Mouse (Mus musculus) midbrain, embryonic 14.5 days (tissue): ENCODE data around the gene Atp6v1e1. TPM values are rescaled to one million over a fixed set of nuclear protein-coding genes. Genes with fewer than 3 reads are reported as not detected.
"Not testable (repeated sequence)": the region's sequence is repeated elsewhere in the genome, so short reads cannot be mapped to it uniquely, and the experiment has no call there.

Experiments
- ATAC-seq: fragments of 200-750 bp; cut with Nextera tagmentation; 2 replicates; pipeline ENCODE4 v1.8.0; 2017; ENCODE audit warnings: moderate number of reproducible peaks, moderate library complexity; ENCODE audit not compliant: low FRiP score, low TSS enrichment
- DNase-seq: peaks from one replicate; pipeline ENCODE4 v3.0.0-alpha.2; 2015
- H3K27ac ChIP-seq: fragments of 300-500 bp; sonication (generic); replicated peaks from 2 replicates; pipeline ENCODE4 v1.5.1; 2014; ENCODE audit warnings: mild to moderate bottlenecking, low read depth, low read length, moderate library complexity
- H3K27me3 ChIP-seq: fragments of 300-500 bp; sonication (generic); 2 replicates; pipeline ENCODE4 v1.6.1; 2014; ENCODE audit warnings: low read length, control low read depth, mixed read lengths; ENCODE audit not compliant: control insufficient read depth, insufficient read depth
- H3K36me3 ChIP-seq: fragments of 300-500 bp; sonication (generic); 2 replicates; pipeline ENCODE4 v1.6.1; 2014; ENCODE audit warnings: low read length, control low read depth; ENCODE audit not compliant: control insufficient read depth, insufficient read depth
- H3K4me1 ChIP-seq: fragments of 300-500 bp; sonication (generic); 2 replicates; pipeline ENCODE4 v1.6.1; 2014; ENCODE audit warnings: mild to moderate bottlenecking, antibody characterized with exemption, low read length, control low read depth; ENCODE audit not compliant: control insufficient read depth, insufficient read depth
- H3K4me2 ChIP-seq: fragments of 300-500 bp; sonication (generic); 2 replicates; pipeline ENCODE4 v1.6.1; 2014; ENCODE audit warnings: mild to moderate bottlenecking, low read length, moderate library complexity
- H3K4me3 ChIP-seq: fragments of 300-500 bp; sonication (generic); replicated peaks from 2 replicates; pipeline ENCODE4 v1.5.1; 2014; ENCODE audit warnings: low read depth, low read length
- H3K9ac ChIP-seq: fragments of 300-500 bp; sonication (generic); replicated peaks from 2 replicates; pipeline ENCODE4 v1.6.1; 2014; ENCODE audit warnings: mild to moderate bottlenecking, low read length, moderate library complexity
- H3K9me3 ChIP-seq: fragments of 300-500 bp; sonication (generic); 2 replicates; pipeline ENCODE4 v1.6.1; 2016; ENCODE audit warnings: low read length, control low read depth, mixed read lengths; ENCODE audit not compliant: control insufficient read depth
- WGBS: fragments of 180-500 bp; shearing (Covaris S2); extraction: QIAGEN DNeasy Blood & Tissue Kit; methylation state at CpG from one replicate; pipeline ENCODE4 v1.1.7; 2014; 5-methylcytosine and 5-hydroxymethylcytosine counted together
- polyA plus RNA-seq: library from polyadenylated mRNA; unstranded; fragments of >200 nt; fragmentation: Nextera tagmentation; extraction: Ambion mirVana; gene quantifications from 2 replicates; pipeline ENCODE4 v1.2.1, GENCODE M21; 2014

The Atp6v1e1 gene
- polyA plus RNA-seq, 1 experiment from 2014 or later: 263 TPM

DNA sequence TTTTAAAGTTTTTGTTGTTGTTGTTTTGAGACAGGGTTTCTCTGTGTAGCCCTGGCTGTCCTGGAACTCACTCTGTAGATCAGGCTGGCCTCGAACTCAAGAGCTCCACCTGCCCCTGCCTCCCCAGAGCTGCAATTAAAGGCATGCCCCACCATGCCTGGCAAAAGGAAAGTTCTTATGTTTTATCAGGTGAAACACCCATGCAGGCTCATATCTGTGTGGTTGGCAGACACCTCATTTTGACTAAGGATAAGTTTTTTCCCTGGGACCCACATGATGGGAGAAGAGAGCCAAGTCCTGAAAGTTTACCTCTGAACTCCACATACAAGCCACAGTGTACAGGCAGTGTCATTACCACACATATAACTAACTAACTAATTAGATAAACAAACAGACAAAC is 7.5 kb upstream of the Atp6v1e1 start:
- H3K4me3 ChIP-seq: no peak overlapping the region
- H3K27ac ChIP-seq: no peak overlapping the region
- no peaks in the 10 kb centered on the region for H3K27me3 ChIP-seq
- H3K9ac ChIP-seq: no peak overlapping the region
- ATAC-seq (no peak), DNase-seq (no peak)
- 61% methylated on average over 1 of the region's 1 CpGs for WGBS
- no peak overlapping the region for H3K4me2 ChIP-seq
- no peaks in the 10 kb centered on the region for H3K36me3 ChIP-seq
- no peaks in the 10 kb centered on the region for H3K9me3 ChIP-seq
- no peaks in the 10 kb centered on the region for H3K4me1 ChIP-seq

DNA sequence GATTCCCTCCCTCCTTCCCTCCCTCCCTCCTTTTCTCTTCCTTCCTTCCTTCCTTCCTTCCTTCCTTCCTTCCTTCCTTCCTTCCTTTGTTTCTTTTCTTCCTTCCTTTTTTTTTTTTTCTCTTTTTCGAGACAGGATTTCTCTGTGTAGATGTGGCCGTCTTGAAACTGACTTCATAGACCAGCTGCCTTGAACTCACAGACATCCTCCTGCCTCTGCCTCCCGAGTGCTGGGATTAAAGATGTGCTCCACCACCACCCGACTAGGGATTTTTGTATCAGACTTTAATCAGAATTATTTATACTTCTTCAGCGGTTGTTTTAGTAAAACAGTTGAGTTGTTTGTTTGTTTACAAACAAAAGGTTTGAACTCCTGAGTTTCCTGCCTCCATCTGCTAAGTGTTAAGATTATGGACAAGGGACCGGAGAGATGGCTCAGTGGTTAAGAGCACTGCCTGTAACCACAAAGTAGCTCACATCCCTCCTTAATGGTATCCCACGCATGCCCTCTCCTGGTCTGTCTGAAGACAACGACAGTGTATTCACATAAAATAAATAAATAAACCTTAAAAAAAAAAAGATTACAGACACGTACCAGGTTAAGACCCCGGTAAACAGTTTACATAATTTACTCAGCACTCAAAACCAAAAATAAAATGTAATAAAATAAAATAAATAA is 483 bp upstream of the Atp6v1e1 start:
- DNase-seq: peak; percentile 23

DNA sequence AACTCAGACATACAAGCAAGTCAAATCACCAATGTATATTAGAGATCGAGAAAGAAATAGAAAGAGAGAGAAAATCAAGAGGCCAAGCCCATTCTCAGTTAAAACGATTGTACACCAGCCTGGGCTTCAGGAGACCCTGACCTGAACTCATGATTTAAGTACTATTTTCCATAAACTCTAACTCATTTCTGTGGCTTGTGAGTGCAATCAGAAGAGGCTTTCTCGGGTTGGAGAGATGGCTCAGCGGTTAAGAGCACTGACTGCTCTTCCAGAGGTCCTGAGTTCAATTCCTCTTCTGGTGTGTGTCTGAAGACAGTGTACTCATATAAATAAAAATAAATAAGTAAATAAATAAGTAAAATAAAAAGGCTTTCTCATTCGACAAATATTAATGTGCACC is 878 bp downstream of the Atp6v1e1 start:
- no peak overlapping the region for H3K27ac ChIP-seq
- H3K27me3 ChIP-seq: no peaks in the 10 kb centered on the region
- ATAC-seq (no peak), DNase-seq (no peak)
- peaks cover 22% of the 10 kb centered on the region for H3K36me3 ChIP-seq
- WGBS: 57% methylated on average over 5 of the region's 5 CpGs
- H3K4me2 ChIP-seq: peak overlapping the region; percentile 61
- H3K9ac ChIP-seq: peak overlapping the region; percentile 80; the same call in 1 of the 2 replicates
- no peaks in the 10 kb centered on the region for H3K9me3 ChIP-seq
- peaks cover 13% of the 10 kb centered on the region for H3K4me1 ChIP-seq
- H3K4me3 ChIP-seq: peak overlapping the region; percentile 98

More for the DNA sequence above, 483 bp upstream of the Atp6v1e1 start:
- Histone ChIP-seq H3K27me3 (no peaks in the 10 kb centered on the region), H3K4me1 (peaks cover 13% of the 10 kb centered on the region), H3K36me3 (peaks cover 13% of the 10 kb centered on the region), H3K4me2 (peak overlapping the region; percentile 39), H3K9ac (no peak overlapping the region), H3K9me3 (no peaks in the 10 kb centered on the region), H3K4me3 (0 out of 2 replicates have a peak overlapping the region, but pooled peaks have one; percentile 7), H3K27ac (peak overlapping the region; percentile 45; the same call in 1 of the 2 replicates)
- ATAC-seq: peak; percentile 46; the same call in 1 of the 2 replicates
- WGBS: 74% methylated on average over 10 of the region's 10 CpGs

DNA sequence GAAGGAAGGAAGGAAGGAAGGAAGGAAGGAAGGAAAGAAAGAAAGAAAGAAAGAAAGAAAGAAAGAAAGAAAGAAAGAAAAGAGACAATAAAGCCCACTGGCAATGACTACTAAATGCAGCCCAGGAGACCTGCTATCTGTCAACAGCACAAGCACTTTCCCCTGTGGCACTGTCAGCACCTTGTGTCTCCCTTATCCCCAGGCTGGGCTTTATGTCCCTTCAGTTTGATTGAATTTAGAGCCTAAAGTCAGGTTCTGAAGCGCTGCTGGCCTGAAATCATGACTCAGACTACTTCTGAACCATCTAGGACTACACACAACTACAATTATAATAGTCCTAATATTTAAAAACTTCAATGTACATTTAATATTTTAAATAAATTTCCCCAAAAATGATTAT is 1.7 kb downstream of the Atp6v1e1 start:
- 94% methylated on average over 1 of the region's 1 CpGs for WGBS
- Histone ChIP-seq H3K4me2 (peak overlapping the region; percentile 61), H3K36me3 (peaks cover 22% of the 10 kb centered on the region), H3K9me3 (no peaks in the 10 kb centered on the region), H3K4me1 (peaks cover 13% of the 10 kb centered on the region), H3K4me3 (no peak overlapping the region), H3K9ac (no peak overlapping the region), H3K27ac (no peak overlapping the region), H3K27me3 (no peaks in the 10 kb centered on the region)
- no peak for DNase-seq
- no peak for ATAC-seq

DNA sequence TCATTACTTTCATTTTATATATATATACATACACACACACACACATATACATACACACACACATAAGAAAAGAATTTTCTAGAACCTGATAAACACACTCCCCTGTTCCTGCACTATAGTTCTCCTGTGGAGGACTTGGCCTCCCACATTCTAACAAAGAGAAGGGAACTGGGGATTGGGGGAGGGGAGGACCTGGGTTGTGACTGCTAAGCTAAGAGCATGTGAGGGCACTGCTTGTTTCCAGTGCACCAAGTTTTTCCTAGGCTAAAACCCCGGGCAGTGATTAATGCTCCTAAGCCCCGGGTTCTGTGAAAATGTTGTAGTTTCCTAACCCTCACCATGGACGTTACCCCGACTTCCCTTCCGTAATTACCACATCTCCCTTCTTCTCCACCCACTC is 2.4 kb downstream of the Atp6v1e1 start:
- no peak for ATAC-seq
- no peak overlapping the region for H3K27ac ChIP-seq
- no peak overlapping the region for H3K4me3 ChIP-seq
- DNase-seq: no peak
- peaks cover 22% of the 10 kb centered on the region for H3K36me3 ChIP-seq
- H3K9me3 ChIP-seq: no peaks in the 10 kb centered on the region
- no peak overlapping the region for H3K9ac ChIP-seq
- H3K4me1 ChIP-seq: peaks cover 13% of the 10 kb centered on the region
- 94% methylated on average over 5 of the region's 5 CpGs for WGBS
- H3K27me3 ChIP-seq: no peaks in the 10 kb centered on the region
- H3K4me2 ChIP-seq: no peak overlapping the region

DNA sequence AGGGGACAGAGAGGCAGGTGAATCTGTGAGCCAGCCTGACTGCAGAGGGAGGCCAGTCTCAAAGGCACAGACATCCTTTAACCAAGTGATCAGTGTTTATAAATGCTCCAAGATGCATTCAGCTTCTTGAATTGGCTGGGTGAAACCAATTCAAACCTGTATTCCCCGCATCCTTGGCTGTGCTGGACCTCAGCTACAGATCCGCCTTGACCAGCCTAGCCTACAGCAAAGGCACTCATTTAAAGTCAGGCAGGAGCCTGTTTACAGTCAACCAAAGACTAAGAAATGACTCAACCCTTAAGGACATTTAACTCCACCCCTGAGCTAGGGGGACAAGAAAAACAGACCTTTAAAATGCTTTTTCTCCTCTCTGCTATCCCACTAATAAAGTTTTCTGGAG is 3.3 kb downstream of the Atp6v1e1 start:
- H3K4me2 ChIP-seq: no peak overlapping the region
- no peak overlapping the region for H3K27ac ChIP-seq
- no peak for DNase-seq
- no peak for ATAC-seq
- H3K9ac ChIP-seq: no peak overlapping the region
- no peaks in the 10 kb centered on the region for H3K9me3 ChIP-seq
- WGBS: 99% methylated on average over 2 of the region's 2 CpGs
- peaks cover 22% of the 10 kb centered on the region for H3K36me3 ChIP-seq
- peaks cover 13% of the 10 kb centered on the region for H3K4me1 ChIP-seq
- H3K27me3 ChIP-seq: no peaks in the 10 kb centered on the region
- H3K4me3 ChIP-seq: no peak overlapping the region

DNA sequence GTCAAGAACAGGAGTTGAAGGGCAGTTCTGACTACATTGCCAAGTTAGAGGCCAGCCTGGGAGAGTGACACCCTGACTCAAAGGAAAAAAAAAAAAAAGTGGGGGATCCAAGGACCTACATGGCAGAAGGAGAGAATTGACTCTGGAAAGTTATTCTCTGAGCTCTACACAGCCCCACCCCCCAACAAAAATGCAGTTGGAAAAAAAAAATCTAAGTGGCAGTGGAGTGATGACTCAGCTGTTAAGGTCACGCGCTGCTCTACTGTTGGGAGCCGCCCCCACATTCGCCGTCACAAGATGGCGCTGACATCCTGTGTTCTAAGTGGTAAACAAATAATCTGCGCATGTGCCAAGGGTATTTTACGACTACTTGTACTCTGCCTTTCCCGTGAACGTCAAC is 10.6 kb downstream of the Atp6v1e1 start:
- not testable (repeated sequence) for H3K9ac ChIP-seq, H3K9me3 ChIP-seq, H3K4me1 ChIP-seq, ATAC-seq, H3K27ac ChIP-seq, H3K27me3 ChIP-seq, H3K4me2 ChIP-seq, DNase-seq, H3K4me3 ChIP-seq
- 98% methylated on average over 7 of the region's 10 CpGs for WGBS
- peaks cover 33% of the 10 kb centered on the region for H3K36me3 ChIP-seq

DNA sequence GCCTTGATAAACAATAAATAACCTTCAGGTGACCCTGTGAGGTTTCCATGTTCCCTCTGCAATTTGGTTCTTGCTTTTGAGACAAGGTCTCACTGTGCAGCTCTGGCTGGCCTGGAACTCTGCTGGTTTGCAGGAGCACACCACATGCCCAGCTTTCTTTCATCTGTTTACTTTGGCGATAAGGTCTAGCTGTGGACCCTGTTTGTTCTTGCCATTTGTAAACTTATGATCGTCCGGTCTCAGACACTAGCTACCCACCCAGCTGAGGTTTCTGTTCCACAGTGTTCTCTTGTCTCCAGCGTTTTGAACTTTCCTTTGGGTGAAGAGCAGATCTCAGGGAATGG is 14.9 kb downstream of the Atp6v1e1 start:
- no peak overlapping the region for H3K4me3 ChIP-seq
- H3K9me3 ChIP-seq: no peaks in the 10 kb centered on the region
- ATAC-seq (no peak), DNase-seq (no peak)
- peaks cover 73% of the 10 kb centered on the region for H3K36me3 ChIP-seq
- H3K9ac ChIP-seq: no peak overlapping the region
- no peaks in the 10 kb centered on the region for H3K4me1 ChIP-seq
- no peak overlapping the region for H3K4me2 ChIP-seq
- no peaks in the 10 kb centered on the region for H3K27me3 ChIP-seq
- 97% methylated on average over 4 of the region's 4 CpGs for WGBS
- no peak overlapping the region for H3K27ac ChIP-seq

DNA sequence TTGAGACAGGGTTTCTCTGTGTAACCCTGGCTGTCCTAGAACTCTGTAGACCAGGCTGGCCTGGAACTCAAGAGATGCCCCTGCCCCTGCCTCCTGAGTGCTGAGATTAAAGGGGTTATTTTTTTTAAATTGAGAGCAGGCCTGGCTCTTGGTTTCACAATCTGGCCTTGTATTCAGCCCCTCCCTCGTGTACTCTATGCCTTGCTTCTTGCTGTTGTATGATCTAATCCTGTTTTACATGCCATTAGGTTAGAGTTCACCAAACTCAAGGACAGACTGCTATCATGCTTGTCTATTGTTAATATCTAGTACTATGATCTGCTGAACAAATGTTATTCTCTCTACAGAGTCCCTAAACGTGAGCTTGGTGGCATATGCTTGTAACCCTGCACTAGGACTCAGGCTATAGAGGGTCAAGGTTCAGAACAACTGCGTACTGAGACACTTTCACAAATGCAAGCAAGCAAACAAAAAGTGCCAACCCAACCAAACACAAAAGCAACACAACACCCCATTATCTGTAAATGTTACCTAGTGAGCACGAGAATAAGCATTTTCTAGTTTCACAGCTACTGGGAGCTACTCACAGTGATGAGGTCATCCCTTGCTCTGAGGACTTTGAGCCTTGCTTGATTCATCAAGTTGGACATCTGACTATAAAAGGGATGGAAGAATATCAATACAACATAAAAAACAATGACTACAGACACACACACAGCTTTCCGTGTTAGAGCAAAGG is 15.4 kb downstream of the Atp6v1e1 start:
- Histone ChIP-seq H3K27me3 (no peaks in the 10 kb centered on the region), H3K4me2 (no peak overlapping the region), H3K4me3 (no peak overlapping the region), H3K36me3 (peaks cover 78% of the 10 kb centered on the region), H3K4me1 (no peaks in the 10 kb centered on the region), H3K27ac (no peak overlapping the region), H3K9ac (no peak overlapping the region), H3K9me3 (no peaks in the 10 kb centered on the region)
- 90% methylated on average over 5 of the region's 5 CpGs for WGBS
- ATAC-seq: no peak
- DNase-seq: no peak
